Mouse (Mus musculus): Measurements from ENCODE around the gene Jag2.

GRCm38 (mm10) chr12:112941776-112942713 is 12.5 kb upstream of the Jag2 start, which contains the start of gene Nudt14:
- TF ChIP-seq CTCF (IDR thresholded peaks at IDR 0.05) (peak; percentile 17), POLR2A (IDR thresholded peaks at IDR 0.05; ENCODE audit: insufficient read depth, low read depth, low read length) (peak; percentile 81), EP300 (IDR thresholded peaks at IDR 0.05; ENCODE audit: insufficient read depth, low read depth, low read length) (0 out of 2 replicates have a peak, but pooled peaks have one; percentile 4)

Measured in heart, adult 2 months (tissue).